Mouse (Mus musculus) heart, embryonic 11.5 days (tissue): ENCODE data around the gene Polq. TPM values are rescaled to one million over a fixed set of nuclear protein-coding genes. Genes with fewer than 3 reads are reported as not detected.

Source experiments
- ATAC-seq: fragments of 200-750 bp; cut with Nextera tagmentation; replicated peaks from 2 replicates; pipeline ENCODE4 v1.8.0; 2017; ENCODE audit warnings: moderate library complexity; ENCODE audit not compliant: insufficient number of reproducible peaks, low FRiP score, low TSS enrichment
- H3K27ac ChIP-seq: fragments of 300-500 bp; sonication (generic); 2 replicates; pipeline ENCODE4 v1.5.1; 2014; ENCODE audit warnings: mild to moderate bottlenecking, low read depth, low read length
- H3K27me3 ChIP-seq: fragments of 300-500 bp; sonication (generic); 2 replicates; pipeline ENCODE4 v1.6.1; 2014; ENCODE audit warnings: mild to moderate bottlenecking, low read length, mixed read lengths; ENCODE audit not compliant: control insufficient read depth, insufficient read depth
- H3K36me3 ChIP-seq: fragments of 300-500 bp; sonication (generic); 2 replicates; pipeline ENCODE4 v1.6.1; 2014; ENCODE audit warnings: mild to moderate bottlenecking, low read length, moderate library complexity, mixed read lengths; ENCODE audit not compliant: control insufficient read depth, insufficient read depth
- H3K4me1 ChIP-seq: fragments of 300-500 bp; sonication (generic); 2 replicates; pipeline ENCODE4 v1.6.1; 2014; ENCODE audit warnings: low read length; ENCODE audit not compliant: control insufficient read depth, insufficient read depth
- H3K4me2 ChIP-seq: fragments of 300-500 bp; sonication (generic); 2 replicates; pipeline ENCODE4 v1.6.1; 2014; ENCODE audit warnings: mild to moderate bottlenecking, moderate library complexity
- H3K4me3 ChIP-seq: fragments of 300-500 bp; sonication (generic); 2 replicates; pipeline ENCODE4 v1.5.1; 2014; ENCODE audit warnings: low read depth, low read length
- H3K9ac ChIP-seq: fragments of 300-500 bp; sonication (generic); 2 replicates; pipeline ENCODE4 v1.6.1; 2014; ENCODE audit warnings: mild to moderate bottlenecking, low read depth, low read length, moderate library complexity
- H3K9me3 ChIP-seq: fragments of 300-500 bp; sonication (generic); replicated peaks from 2 replicates; pipeline ENCODE4 v1.6.1; 2016; ENCODE audit warnings: low read length; ENCODE audit not compliant: control insufficient read depth
- WGBS: fragments of 180-500 bp; shearing (Covaris S2); extraction: QIAGEN DNeasy Blood & Tissue Kit; methylation state at CpG from one replicate; pipeline ENCODE4 v1.1.7; 2014; ENCODE audit not compliant: insufficient replicate concordance; 5-methylcytosine and 5-hydroxymethylcytosine counted together
- polyA plus RNA-seq: library from polyadenylated mRNA; unstranded; fragments of >200 nt; fragmentation: Nextera tagmentation; extraction: Ambion mirVana; gene quantifications from 2 replicates; pipeline ENCODE4 v1.2.1, GENCODE M21; 2014

The Polq gene
- polyA plus RNA-seq, 1 experiment from 2014 or later, result 10.5 TPM

DNA sequence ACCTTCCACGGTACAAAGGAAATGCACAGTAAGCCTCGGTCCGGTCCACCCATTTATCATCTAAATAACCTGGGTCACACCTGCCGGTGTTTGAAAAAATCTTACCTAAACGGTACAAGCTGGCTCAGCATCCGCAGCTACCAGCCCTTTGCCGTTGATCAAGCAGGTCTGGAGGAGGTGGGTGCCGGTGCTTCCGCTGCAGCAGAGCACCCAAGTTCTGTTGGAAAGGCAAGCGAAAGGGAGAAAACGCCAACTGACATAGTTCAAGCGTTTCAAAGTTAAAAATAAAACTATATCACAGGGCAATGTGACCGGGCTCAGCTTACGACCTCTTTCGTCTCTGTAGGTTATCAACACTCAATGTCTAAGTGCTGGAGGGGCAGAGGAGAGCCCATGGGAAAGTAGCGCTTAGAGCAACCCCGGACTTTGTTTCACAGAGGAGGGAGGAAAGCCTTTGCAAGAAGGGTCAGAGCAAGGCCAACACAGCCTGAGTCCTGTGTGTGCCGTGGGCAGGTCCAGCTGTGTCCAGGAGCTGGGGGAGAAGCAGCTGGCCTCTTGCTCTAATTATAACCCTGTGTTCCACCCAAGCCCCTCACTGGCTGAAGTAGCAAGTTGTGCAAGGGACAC, 21.5 kb upstream of the Polq start, which contains the start of gene Fbxo40:
Gene Fbxo40 (minus strand): TSS at position 469 of the 627 bp plus-strand sequence.
- H3K36me3 ChIP-seq, result no peaks in the 10 kb centered on the region
- H3K9me3 ChIP-seq, result no peaks in the 10 kb centered on the region
- H3K4me1 ChIP-seq, result peaks cover 12% of the 10 kb centered on the region
- peak; percentile 57; the same call in 1 of the 2 replicates for ATAC-seq
- peak within 1 kb of the TSS; percentile 53 for H3K4me2 ChIP-seq
- peak within 1 kb of the TSS; percentile 42 for H3K4me3 ChIP-seq
- 37% methylated on average over 18 of the region's 18 CpGs for WGBS
- peak within 1 kb of the TSS; percentile 88 for H3K27ac ChIP-seq
- peak within 1 kb of the TSS; percentile 59; the same call in 1 of the 2 replicates for H3K9ac ChIP-seq
- no peaks in the 10 kb centered on the region for H3K27me3 ChIP-seq

DNA sequence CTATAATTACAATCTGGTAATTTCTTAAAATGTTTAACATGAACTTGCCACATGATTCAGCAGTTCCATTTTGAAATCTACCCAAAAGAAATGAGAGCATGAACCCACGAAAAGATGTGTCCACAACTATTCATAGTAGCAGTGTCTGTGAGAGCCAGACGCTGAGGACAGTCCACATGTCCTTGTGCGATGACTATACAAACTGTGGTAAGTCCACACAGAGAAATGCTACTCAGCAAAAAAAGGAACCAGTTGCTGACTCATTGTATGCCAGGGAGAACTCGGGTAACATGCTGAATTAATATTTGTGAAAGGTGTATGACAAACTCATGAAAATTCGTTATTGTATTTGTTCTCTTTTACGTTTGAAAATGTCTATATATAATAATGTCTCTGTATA, 13.9 kb upstream of the Polq start:
- Histone ChIP-seq H3K36me3 (no peaks in the 10 kb centered on the region), H3K9ac (no peak overlapping the region), H3K27me3 (no peaks in the 10 kb centered on the region), H3K4me2 (no peak overlapping the region), H3K9me3 (no peaks in the 10 kb centered on the region), H3K27ac (no peak overlapping the region), H3K4me1 (no peaks in the 10 kb centered on the region), H3K4me3 (no peak overlapping the region)
- 79% methylated on average over 6 of the region's 6 CpGs for WGBS
- no peak for ATAC-seq

DNA sequence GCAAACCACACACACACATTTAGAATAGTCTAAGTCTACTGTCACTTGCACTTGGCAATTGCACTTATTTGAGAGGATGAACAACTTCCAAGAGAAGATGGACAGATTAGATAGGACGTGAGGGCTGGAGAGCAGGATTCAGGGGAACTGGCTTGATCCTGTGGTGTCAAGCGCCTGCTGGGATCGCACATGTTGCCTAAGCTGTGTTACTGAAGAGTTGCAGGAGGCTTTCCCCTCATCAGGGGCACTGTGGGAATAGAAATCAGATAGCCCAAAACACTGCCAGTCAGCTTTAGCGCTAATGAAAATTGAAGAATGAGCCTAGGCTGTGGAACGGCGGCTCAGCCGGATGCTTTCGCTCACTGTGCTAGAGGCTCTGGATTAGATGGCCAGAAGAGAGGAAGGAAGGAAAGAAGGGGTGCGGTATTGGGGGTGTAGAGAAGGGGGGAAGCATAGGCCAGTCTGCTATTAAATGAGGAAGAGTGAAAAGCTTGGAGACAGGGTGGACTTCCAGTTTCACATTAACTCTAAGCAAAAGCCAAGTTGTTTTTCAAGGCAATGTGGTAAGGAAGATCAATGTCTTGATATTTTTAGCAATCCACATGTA, 12.1 kb upstream of the Polq start:
- Histone ChIP-seq H3K4me3 (no peak overlapping the region), H3K36me3 (no peaks in the 10 kb centered on the region), H3K9me3 (no peaks in the 10 kb centered on the region), H3K27ac (no peak overlapping the region), H3K27me3 (no peaks in the 10 kb centered on the region), H3K4me2 (no peak overlapping the region), H3K4me1 (no peaks in the 10 kb centered on the region), H3K9ac (no peak overlapping the region)
- 55% methylated on average over 9 of the region's 9 CpGs for WGBS
- no peak for ATAC-seq

- ATAC-seq, result no peak
- Histone ChIP-seq H3K4me1 (peaks cover 8% of the 10 kb centered on the region), H3K4me2 (no peak overlapping the region), H3K36me3 (no peaks in the 10 kb centered on the region), H3K4me3 (no peak overlapping the region), H3K27me3 (no peaks in the 10 kb centered on the region), H3K27ac (no peak overlapping the region), H3K9ac (no peak overlapping the region), H3K9me3 (no peaks in the 10 kb centered on the region)
- WGBS, result 65% methylated on average over 6 of the region's 6 CpGs
These were observed 2.3 kb upstream of the Polq start for GRCm38 (mm10) chr16:37009262-37009661.

GRCm38 (mm10) chr16:37010370-37010769, 1.2 kb upstream of the Polq start:
- Histone ChIP-seq H3K4me2 (0 out of 2 replicates have a peak overlapping the region, but pooled peaks have one; percentile 90), H3K9ac (no peak overlapping the region), H3K4me1 (peaks cover 8% of the 10 kb centered on the region), H3K9me3 (no peaks in the 10 kb centered on the region), H3K4me3 (no peak overlapping the region), H3K27ac (no peak overlapping the region), H3K27me3 (no peaks in the 10 kb centered on the region), H3K36me3 (no peaks in the 10 kb centered on the region; the same call in 1 of the 2 replicates)
- WGBS, result 54% methylated on average over 4 of the region's 4 CpGs
- no peak for ATAC-seq

GRCm38 (mm10) chr16:37011922-37012289, 320 bp downstream of the Polq start:
- Histone ChIP-seq H3K9me3 (no peaks in the 10 kb centered on the region), H3K27me3 (no peaks in the 10 kb centered on the region), H3K27ac (no peak overlapping the region), H3K36me3 (no peaks in the 10 kb centered on the region; the same call in 1 of the 2 replicates), H3K4me1 (peaks cover 8% of the 10 kb centered on the region), H3K4me3 (peak overlapping the region; percentile 93), H3K4me2 (peak overlapping the region; percentile 90), H3K9ac (peak overlapping the region; percentile 83)
- under 1% methylated on average over 26 of the region's 26 CpGs for WGBS
- ATAC-seq, result peak; percentile 65

- peak overlapping the region; percentile 83 for H3K9ac ChIP-seq
- peak overlapping the region; percentile 93 for H3K4me3 ChIP-seq
- no peaks in the 10 kb centered on the region for H3K27me3 ChIP-seq
- ATAC-seq, result no peak
- no peaks in the 10 kb centered on the region for H3K9me3 ChIP-seq
- WGBS, result 47% methylated on average over 5 of the region's 5 CpGs
- H3K36me3 ChIP-seq, result no peaks in the 10 kb centered on the region; the same call in 1 of the 2 replicates
- H3K4me1 ChIP-seq, result peaks cover 8% of the 10 kb centered on the region
- H3K27ac ChIP-seq, result no peak overlapping the region
- H3K4me2 ChIP-seq, result peak overlapping the region; percentile 90
These were observed 750 bp downstream of the Polq start for GRCm38 (mm10) chr16:37012336-37012735.

GRCm38 (mm10) chr16:37027581-37027980, 16.0 kb downstream of the Polq start:
- Histone ChIP-seq H3K4me1 (no peaks in the 10 kb centered on the region), H3K9me3 (no peaks in the 10 kb centered on the region), H3K36me3 (peaks cover 3% of the 10 kb centered on the region), H3K4me2 (no peak overlapping the region), H3K4me3 (no peak overlapping the region), H3K27ac (no peak overlapping the region), H3K27me3 (no peaks in the 10 kb centered on the region), H3K9ac (no peak overlapping the region)
- 78% methylated on average over 3 of the region's 3 CpGs for WGBS
- ATAC-seq, result no peak

GRCm38 (mm10) chr16:37031996-37032395, 20.4 kb downstream of the Polq start:
- ATAC-seq, result no peak
- Histone ChIP-seq H3K36me3 (peaks cover 3% of the 10 kb centered on the region), H3K4me3 (no peak overlapping the region), H3K27ac (no peak overlapping the region), H3K4me2 (no peak overlapping the region), H3K9me3 (no peaks in the 10 kb centered on the region), H3K4me1 (no peaks in the 10 kb centered on the region), H3K27me3 (no peaks in the 10 kb centered on the region), H3K9ac (no peak overlapping the region)
- 61% methylated on average over 3 of the region's 3 CpGs for WGBS
